Mouse (Mus musculus): ENCODE measurements around the gene Kcnn4. TPM values are rescaled to one million over a fixed set of nuclear protein-coding genes. Genes with fewer than 3 reads are reported as not detected.

Gene Kcnn4
- total RNA-seq, 2 experiments from 2014 or later, result 0.29 to 0.33 TPM

DNA sequence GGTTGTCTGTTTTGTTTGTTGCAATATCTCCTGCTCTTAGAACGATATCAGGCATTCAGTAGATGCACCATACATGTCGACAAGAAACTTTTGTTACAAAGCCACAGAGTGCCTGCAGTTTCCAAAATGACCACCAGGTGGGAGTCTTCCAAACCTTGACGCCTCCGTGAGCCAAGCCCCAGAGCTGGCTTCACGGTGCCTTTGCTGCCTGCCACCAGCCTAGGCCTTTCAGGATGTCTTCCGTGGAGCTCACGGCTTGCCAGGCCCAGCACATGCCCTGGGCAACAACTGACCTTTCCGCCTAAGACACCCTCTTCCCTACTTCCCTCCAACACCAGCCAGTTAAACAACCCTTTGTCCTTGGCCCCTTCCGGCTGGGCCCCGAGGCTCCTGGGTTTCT is 5.2 kb upstream of the Kcnn4 start:
- intact Hi-C loops (cut with DNase I; ENCODE audit: low total_unique reads), result loop anchor here (2.0 to 5.0 kb wide), 2 partner anchors 20 to 42 kb away; no protein-coding TSS in a partner anchor
- DNase-seq, result peak; percentile 78

GRCm38 (mm10) chr7:24365258-24366014 is 4.6 kb upstream of the Kcnn4 start:
- intact Hi-C loops (cut with DNase I; ENCODE audit: low total_unique reads), result loop anchor here (2.0 to 5.0 kb wide), 2 partner anchors 19 to 42 kb away; no protein-coding TSS in a partner anchor

GRCm38 (mm10) chr7:24366716-24367632 is 3.1 kb upstream of the Kcnn4 start:
- intact Hi-C loops (cut with DNase I; ENCODE audit: low total_unique reads), result loop anchor here (5.0 kb wide), 1 partner anchor 40 kb away; no protein-coding TSS in a partner anchor
- DNase-seq, result no peak

More at GRCm38 (mm10) chr7:24365258-24366014, 4.6 kb upstream of the Kcnn4 start:
- DNase-seq, result no peak

DNA sequence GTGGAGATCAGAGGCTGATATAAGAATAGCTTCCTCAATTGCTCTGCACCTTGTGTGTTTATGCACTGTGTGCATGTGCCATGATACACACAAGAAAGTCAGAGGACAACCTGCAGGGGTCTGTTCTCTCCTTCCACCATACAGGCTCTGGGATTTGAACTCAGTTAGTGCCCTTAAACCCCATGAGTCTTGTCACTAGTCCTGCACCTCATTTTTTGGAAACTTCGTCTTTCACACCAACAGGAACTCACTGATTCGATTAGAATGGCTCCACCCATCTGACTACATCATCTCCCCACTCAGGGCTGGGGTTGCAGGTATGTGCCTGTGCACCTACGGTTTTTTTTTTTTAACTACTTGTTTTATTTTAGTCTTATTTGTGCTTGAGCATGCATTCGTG is 1.8 kb upstream of the Kcnn4 start:
- no peak for DNase-seq
- intact Hi-C loops (cut with DNase I; ENCODE audit: low total_unique reads), result loop anchor here (5.0 kb wide), 1 partner anchor 39 kb away; no protein-coding TSS in a partner anchor

- intact Hi-C loops (cut with DNase I; ENCODE audit: low total_unique reads), result loop anchor here (5.0 kb wide), 1 partner anchor 38 kb away; no protein-coding TSS in a partner anchor
- no peak for DNase-seq
These were observed 1.1 kb upstream of the Kcnn4 start for GRCm38 (mm10) chr7:24368946-24369345.

DNA sequence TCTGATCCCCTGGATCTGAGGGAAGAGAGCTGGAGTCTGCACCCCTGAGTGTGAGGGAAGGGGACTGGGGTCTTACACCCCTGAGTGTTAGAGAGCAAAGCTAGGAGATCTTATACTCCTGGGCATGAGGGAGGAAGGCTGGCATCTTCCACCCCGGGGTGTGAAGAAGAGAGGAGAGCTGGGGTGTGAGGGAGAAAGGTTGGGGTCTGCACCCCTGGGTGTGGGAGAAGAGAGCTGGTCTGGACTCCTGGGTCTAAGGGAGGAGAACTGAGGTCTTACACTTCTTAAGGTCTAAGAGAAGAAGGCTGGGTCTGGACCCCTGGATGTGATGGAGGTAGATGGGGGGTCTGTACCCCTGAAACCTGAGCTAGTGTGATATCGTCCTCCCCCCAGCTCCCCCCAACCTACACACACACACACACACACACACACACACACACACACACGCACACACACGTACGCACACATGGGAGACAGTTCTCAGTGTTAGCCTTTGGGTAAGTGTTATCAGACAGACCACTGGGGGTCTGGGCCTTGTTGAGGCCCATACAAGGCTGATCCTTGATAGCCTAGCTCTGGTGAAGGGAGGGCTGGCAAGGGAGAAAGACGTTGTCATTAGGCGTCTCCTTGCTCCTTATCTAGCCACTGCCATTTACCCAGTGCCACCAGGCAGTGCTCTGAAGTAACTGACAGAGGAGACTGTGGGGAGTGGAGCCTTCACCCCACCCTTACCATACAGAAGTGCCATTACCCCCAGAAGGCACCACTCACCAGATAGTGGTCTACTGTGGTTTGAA is 1.1 kb downstream of the Kcnn4 start:
- intact Hi-C loops (cut with DNase I; ENCODE audit: low total_unique reads), result no loop called here

GRCm38 (mm10) chr7:24371809-24372145 is 1.7 kb downstream of the Kcnn4 start:
- DNase-seq, result no peak
- intact Hi-C loops (cut with DNase I; ENCODE audit: low total_unique reads), result no loop called here

More for the DNA sequence above, 1.1 kb downstream of the Kcnn4 start:
- DNase-seq, result no peak

DNA sequence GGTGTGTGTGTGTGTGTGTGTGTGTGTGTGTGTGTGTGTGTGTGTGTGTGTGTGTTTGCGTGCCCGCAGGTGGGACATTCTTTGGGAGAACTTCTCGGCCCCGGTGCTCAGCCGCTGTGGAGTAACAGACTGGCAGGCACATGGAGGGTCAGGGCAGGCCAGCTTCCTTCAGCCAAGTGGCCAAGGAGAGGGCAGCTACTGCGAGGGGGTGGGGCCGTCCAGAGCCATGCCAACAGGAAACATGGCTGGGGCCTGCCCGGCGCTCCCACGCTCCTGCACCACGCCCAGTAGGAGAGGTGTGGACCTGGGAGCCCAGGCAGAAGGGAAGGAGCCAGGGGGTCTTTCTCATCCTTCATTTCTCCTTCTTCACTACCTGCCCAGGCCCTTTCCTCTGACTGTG is 2.2 kb downstream of the Kcnn4 start:
- intact Hi-C loops (cut with DNase I; ENCODE audit: low total_unique reads), result no loop called here
- no peak for DNase-seq

- DNase-seq, result no peak
- intact Hi-C loops (cut with DNase I; ENCODE audit: low total_unique reads), result no loop called here
These were observed 2.7 kb downstream of the Kcnn4 start for GRCm38 (mm10) chr7:24372786-24373185.

- intact Hi-C loops (cut with DNase I; ENCODE audit: low total_unique reads), result no loop called here
- DNase-seq, result peak; percentile 46
These were observed 3.7 kb downstream of the Kcnn4 start for GRCm38 (mm10) chr7:24373538-24374379.

DNA sequence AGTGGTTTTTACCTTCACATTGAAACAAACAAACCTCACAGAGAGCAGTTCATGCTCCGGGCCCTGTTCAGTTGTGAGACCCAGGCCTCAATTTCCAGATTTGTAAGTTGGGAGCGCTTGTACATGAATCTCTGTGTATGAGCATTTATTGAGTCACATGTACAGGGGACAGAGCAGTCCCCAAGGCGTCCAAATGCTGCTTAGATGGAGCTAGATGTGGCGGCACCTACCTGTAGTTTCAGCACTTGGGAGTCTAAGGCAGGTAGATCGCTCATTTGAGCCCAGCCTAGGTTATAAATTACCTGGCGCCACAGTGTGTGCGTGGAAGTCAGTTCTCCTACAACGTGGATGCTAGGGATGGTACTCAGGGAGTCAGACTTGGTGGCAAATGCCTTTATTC is 6.4 kb downstream of the Kcnn4 start:
- DNase-seq, result no peak
- intact Hi-C loops (cut with DNase I; ENCODE audit: low total_unique reads), result no loop called here

GRCm38 (mm10) chr7:24377091-24377865 is 7.2 kb downstream of the Kcnn4 start:
- intact Hi-C loops (cut with DNase I; ENCODE audit: low total_unique reads), result no loop called here
- peak; percentile 57 for DNase-seq

GRCm38 (mm10) chr7:24378049-24378701 is 8.1 kb downstream of the Kcnn4 start:
- intact Hi-C loops (cut with DNase I; ENCODE audit: low total_unique reads), result no loop called here
- DNase-seq, result no peak

- no peak for DNase-seq
- intact Hi-C loops (cut with DNase I; ENCODE audit: low total_unique reads), result no loop called here
These were observed 9.9 kb downstream of the Kcnn4 start for GRCm38 (mm10) chr7:24379934-24380333.

DNA sequence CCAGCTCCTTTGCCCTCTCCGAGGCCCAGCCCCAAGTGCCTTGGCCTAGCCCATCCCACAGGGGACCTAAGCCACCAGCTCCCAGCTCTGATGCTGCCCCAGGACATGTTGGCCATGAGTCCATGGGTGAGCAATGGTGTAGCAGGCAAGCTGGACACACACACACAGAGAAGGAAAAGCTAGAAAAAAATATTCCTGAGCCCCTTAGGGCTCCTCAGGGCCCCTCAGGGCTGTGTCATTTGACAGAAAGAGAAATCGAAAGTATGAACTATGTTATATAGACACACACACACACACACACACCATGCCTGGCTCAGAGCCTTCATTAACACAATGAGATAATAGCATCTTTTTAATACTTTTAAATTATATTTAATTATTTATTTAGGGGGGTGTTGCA is 10.3 kb downstream of the Kcnn4 start:
- DNase-seq, result no peak
- intact Hi-C loops (cut with DNase I; ENCODE audit: low total_unique reads), result no loop called here

DNA sequence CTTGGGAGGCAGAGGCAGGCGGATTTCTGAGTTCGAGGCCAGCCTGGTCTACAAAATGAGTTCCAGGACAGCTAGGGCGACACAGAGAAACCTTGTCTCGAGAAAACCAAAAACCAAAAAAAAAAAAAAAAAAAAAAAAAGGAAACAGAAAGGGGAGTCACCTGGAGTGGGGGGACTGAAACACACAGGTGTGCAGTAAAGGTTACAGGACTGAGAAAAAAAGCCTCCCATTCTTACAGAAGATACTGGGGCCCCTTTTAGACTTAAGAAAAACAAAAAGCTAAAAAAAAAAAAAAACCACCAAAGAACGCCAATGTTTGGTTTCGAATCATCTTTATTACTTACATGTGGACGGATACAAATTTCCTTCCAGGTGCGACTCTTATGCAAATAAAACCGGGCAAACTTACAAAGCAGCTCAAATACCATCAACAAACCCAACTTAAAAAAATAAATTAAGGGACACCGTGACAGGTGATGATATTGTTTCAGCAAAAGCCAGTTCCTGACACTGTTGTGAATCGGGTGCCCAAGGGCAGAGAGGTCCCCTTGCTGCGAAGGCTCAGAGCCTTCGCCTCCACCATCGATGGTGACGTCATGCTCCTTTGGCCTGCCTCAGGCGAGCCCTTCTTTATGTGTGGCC is 12.8 kb downstream of the Kcnn4 start:
- no peak for DNase-seq
- intact Hi-C loops (cut with DNase I; ENCODE audit: low total_unique reads), result no loop called here

GRCm38 (mm10) chr7:24384070-24384469 is 14.0 kb downstream of the Kcnn4 start:
- intact Hi-C loops (cut with DNase I; ENCODE audit: low total_unique reads), result loop anchor here (2.0 kb wide), 1 partner anchor 19 kb away; no protein-coding TSS in a partner anchor
- no peak for DNase-seq

Measured in gastrocnemius, postnatal 14 days (tissue).